Mouse (Mus musculus): ENCODE data around the gene Epha8.
A peak's percentile ranks its signal among the peaks of the same experiment; 100 is the strongest.

Epha8 gene

GRCm38 (mm10) chr4:136949266-136949989 is 7.2 kb downstream of the Epha8 start:
- no peak for DNase-seq

GRCm38 (mm10) chr4:136945397-136945796 is 11.2 kb downstream of the Epha8 start:
- no peak for DNase-seq

GRCm38 (mm10) chr4:136944558-136945350 is 11.9 kb downstream of the Epha8 start:
- no peak for DNase-seq

GRCm38 (mm10) chr4:136943175-136943574 is 13.4 kb downstream of the Epha8 start:
- no peak for DNase-seq

GRCm38 (mm10) chr4:136942761-136943160 is 13.9 kb downstream of the Epha8 start:
- DNase-seq = peak in 1 of 2 experiments; percentile 50

GRCm38 (mm10) chr4:136937935-136938334 is 18.7 kb downstream of the Epha8 start:
- no peak for DNase-seq

- no peak for DNase-seq
These were observed 19.3 kb downstream of the Epha8 start for GRCm38 (mm10) chr4:136937344-136937743.

GRCm38 (mm10) chr4:136934746-136935613 is 21.6 kb downstream of the Epha8 start:
- DNase-seq = no peak

GRCm38 (mm10) chr4:136930474-136930873 is 26.1 kb downstream of the Epha8 start:
- DNase-seq = no peak

- DNase-seq = peak; percentile 37 to 47
These were observed 27.7 kb downstream of the Epha8 start for GRCm38 (mm10) chr4:136928928-136929327.

- no peak for DNase-seq
These were observed 30.8 kb downstream of the Epha8 start for GRCm38 (mm10) chr4:136925804-136926203.

GRCm38 (mm10) chr4:136924529-136924928 is 32.1 kb downstream of the Epha8 start:
- peak; percentile 58 to 85 for DNase-seq

- no peak for DNase-seq
These were observed 37.1 kb downstream of the Epha8 start for GRCm38 (mm10) chr4:136919526-136919925.

- DNase-seq = no peak
These were observed 37.8 kb downstream of the Epha8 start for GRCm38 (mm10) chr4:136918834-136919233.

GRCm38 (mm10) chr4:136917165-136917524 is 39.5 kb downstream of the Epha8 start:
- no peak for DNase-seq

- DNase-seq = no peak
These were observed 40.1 kb downstream of the Epha8 start for GRCm38 (mm10) chr4:136916359-136917164.

GRCm38 (mm10) chr4:136912841-136913240 is 43.8 kb downstream of the Epha8 start:
- DNase-seq = no peak

GRCm38 (mm10) chr4:136911804-136912203 is 44.8 kb downstream of the Epha8 start:
- DNase-seq = no peak

- no peak for DNase-seq
These were observed 45.4 kb downstream of the Epha8 start for GRCm38 (mm10) chr4:136911211-136911646.

GRCm38 (mm10) chr4:136907809-136908208 is 48.8 kb downstream of the Epha8 start:
- DNase-seq = no peak

- peak; percentile 51 to 78 for DNase-seq
These were observed 49.6 kb downstream of the Epha8 start for GRCm38 (mm10) chr4:136907033-136907432.
